Mouse (Mus musculus) ES-E14 (cell line): ENCODE measurements around the gene Orc6. TPM values are rescaled to one million over a fixed set of nuclear protein-coding genes. Genes with fewer than 3 reads are reported as not detected.

Source experiments
- DNase-seq: peaks from one replicate; pipeline ENCODE4 v3.0.0-alpha.2; 2013; ENCODE audit warnings: low read depth, low spot score
- H3K27ac ChIP-seq: 2 replicates; pipeline ENCODE4 v1.5.1; 2012; ENCODE audit warnings: low read depth, mild to moderate bottlenecking, low read length, moderate library complexity, mixed read lengths; ENCODE audit not compliant: poor library complexity, insufficient read depth, severe bottlenecking
- H3K36me3 ChIP-seq: 2 replicates; pipeline ENCODE4 v1.6.1; 2012; ENCODE audit warnings: mild to moderate bottlenecking, low read length, moderate library complexity, mixed read lengths; ENCODE audit not compliant: control insufficient read depth, poor library complexity, insufficient read depth, severe bottlenecking
- H3K4me1 ChIP-seq, 2 experiments: fragments of 150-350 bp in 1 of 2; sonication (generic) in 1 of 2; 2 replicates each; pipeline ENCODE4 v1.6.1; 2012; ENCODE audit warnings: low read length in 2 of 2, mild to moderate bottlenecking in 1 of 2, mixed read lengths in 1 of 2; ENCODE audit not compliant: control insufficient read depth in 2 of 2, insufficient read depth in 2 of 2, poor library complexity in 1 of 2
- H3K4me3 ChIP-seq, 2 experiments: fragments of 150-350 bp in 1 of 2; sonication (generic) in 1 of 2; 2 replicates each; pipeline ENCODE4 v1.5.1; 2012; ENCODE audit warnings: low read length in 2 of 2, low read depth in 1 of 2, mild to moderate bottlenecking in 1 of 2, mixed read lengths in 1 of 2; ENCODE audit not compliant: insufficient read depth in 1 of 2, poor library complexity in 1 of 2, severe bottlenecking in 1 of 2
- H3K9ac ChIP-seq: 2 replicates; pipeline ENCODE4 v1.6.1; 2012; ENCODE audit warnings: low read depth, mild to moderate bottlenecking, low read length, mixed read lengths; ENCODE audit not compliant: poor library complexity, insufficient read depth, severe bottlenecking
- H3K9me3 ChIP-seq: fragments of 150-350 bp; sonication (generic); 2 replicates; pipeline ENCODE4 v1.6.1; 2012; ENCODE audit warnings: low read depth, mild to moderate bottlenecking, low read length; ENCODE audit not compliant: control insufficient read depth, insufficient read depth
- CHD2 ChIP-seq: IDR thresholded peaks from 2 replicates; pipeline ENCODE4 v1.6.1; 2014; ENCODE audit warnings: mild to moderate bottlenecking, low read depth, low read length, inconsistent platforms
- HCFC1 ChIP-seq: IDR thresholded peaks from 2 replicates; pipeline ENCODE4 v1.6.1; 2012; ENCODE audit warnings: low read length, inconsistent platforms, borderline replicate concordance; ENCODE audit not compliant: insufficient read depth
- MAFK ChIP-seq: IDR thresholded peaks from 2 replicates; pipeline ENCODE4 v1.6.1; 2014; ENCODE audit warnings: mild to moderate bottlenecking, low read depth, low read length, inconsistent platforms; ENCODE audit not compliant: insufficient read depth
- ZC3H11A ChIP-seq: IDR thresholded peaks from 2 replicates; pipeline ENCODE4 v1.6.1; 2012; ENCODE audit warnings: low read depth, mild to moderate bottlenecking, inconsistent platforms, low read length, borderline replicate concordance
- ZNF384 ChIP-seq: IDR thresholded peaks from 2 replicates; pipeline ENCODE4 v1.6.1; 2012; ENCODE audit warnings: low read depth, low read length, inconsistent platforms
- in situ Hi-C, 2 experiments: fragments of 600-800 bp; cut with MboI; formaldehyde crosslinking; loops; one replicate each; pipeline ENCODE4 v1.15.1; 2025; ENCODE audit warnings: low sequenced_read_pairs in 2 of 2, inconsistent platforms in 1 of 2; ENCODE audit not compliant: unreplicated experiment in 2 of 2
- total RNA-seq: library from RNA; depleted of rRNA; stranded (reverse); fragments of 300-350 nt; gene quantifications from 2 replicates; pipeline ENCODE4 v1.2.3, GENCODE M21; 2012

Orc6 gene
- total RNA-seq, 1 experiment, result 105 TPM

GRCm38 (mm10) chr8:85302931-85303330, 3.5 kb downstream of the Orc6 start:
- Histone ChIP-seq H3K4me1 (peaks cover 2 to 3% of the 10 kb centered on the region in 2 experiments; a peak in 2 of 4 replicates), H3K9ac (no peak overlapping the region), H3K36me3 (peaks cover 13% of the 10 kb centered on the region), H3K9me3 (no peaks in the 10 kb centered on the region), H3K27ac (no peak overlapping the region), H3K4me3 (no peak overlapping the region)
- in situ Hi-C loops, result no loop called here
- TF ChIP-seq ZNF384 (no peak), CHD2 (no peak)
- DNase-seq, result no peak

DNA sequence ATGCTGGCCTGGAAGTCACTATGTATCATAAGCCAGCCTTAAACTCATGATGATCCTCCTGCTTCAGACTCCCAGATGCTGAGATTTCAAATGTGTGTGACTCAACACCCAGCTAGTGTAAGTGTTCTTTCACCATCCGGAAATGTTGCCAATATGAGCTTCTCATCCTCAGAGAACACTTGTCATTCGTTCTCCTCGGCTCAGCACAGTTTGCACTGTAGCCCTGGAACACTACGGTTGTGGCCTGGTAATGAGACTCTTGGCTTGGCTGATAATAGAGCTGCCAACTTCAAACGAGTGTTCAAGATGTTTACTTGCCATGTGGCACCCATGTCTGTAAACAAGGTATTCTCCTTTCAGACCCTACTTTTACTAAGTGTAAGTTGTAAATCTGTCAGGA, 4.1 kb downstream of the Orc6 start:
- H3K4me3 ChIP-seq, result no peak overlapping the region
- H3K9me3 ChIP-seq, result no peaks in the 10 kb centered on the region
- DNase-seq, result no peak
- peaks cover 13% of the 10 kb centered on the region for H3K36me3 ChIP-seq
- H3K4me1 ChIP-seq, result peaks cover 0 to 3% of the 10 kb centered on the region in 2 experiments; a peak in 1 of 4 replicates
- TF ChIP-seq MAFK (no peak), CHD2 (no peak), HCFC1 (no peak), ZC3H11A (no peak), ZNF384 (no peak)
- in situ Hi-C loops, result no loop called here
- H3K9ac ChIP-seq, result no peak overlapping the region
- no peak overlapping the region for H3K27ac ChIP-seq

- H3K9ac ChIP-seq, result no peak overlapping the region
- no peak overlapping the region for H3K4me3 ChIP-seq
- H3K27ac ChIP-seq, result no peak overlapping the region
- in situ Hi-C loops, result no loop called here
- H3K36me3 ChIP-seq, result peaks cover 7% of the 10 kb centered on the region
- DNase-seq, result no peak
- no peaks in the 10 kb centered on the region for H3K4me1 ChIP-seq
- TF ChIP-seq ZNF384 (no peak), CHD2 (no peak), ZC3H11A (no peak), MAFK (no peak), HCFC1 (no peak)
- no peaks in the 10 kb centered on the region for H3K9me3 ChIP-seq
Observed at GRCm38 (mm10) chr8:85308564-85308963, 9.1 kb downstream of the Orc6 start.

- Histone ChIP-seq H3K4me1 (no peaks in the 10 kb centered on the region), H3K9ac (no peak overlapping the region), H3K36me3 (peaks cover 3% of the 10 kb centered on the region), H3K4me3 (no peak overlapping the region), H3K9me3 (no peaks in the 10 kb centered on the region), H3K27ac (no peak overlapping the region)
- no peak for DNase-seq
- TF ChIP-seq ZNF384 (peak; percentile 62), ZC3H11A (peak; percentile 30; the same call in 1 of the 2 replicates), CHD2 (no peak), HCFC1 (no peak)
- in situ Hi-C loops, result no loop called here
Observed at GRCm38 (mm10) chr8:85311743-85312142, 12.3 kb downstream of the Orc6 start.

DNA sequence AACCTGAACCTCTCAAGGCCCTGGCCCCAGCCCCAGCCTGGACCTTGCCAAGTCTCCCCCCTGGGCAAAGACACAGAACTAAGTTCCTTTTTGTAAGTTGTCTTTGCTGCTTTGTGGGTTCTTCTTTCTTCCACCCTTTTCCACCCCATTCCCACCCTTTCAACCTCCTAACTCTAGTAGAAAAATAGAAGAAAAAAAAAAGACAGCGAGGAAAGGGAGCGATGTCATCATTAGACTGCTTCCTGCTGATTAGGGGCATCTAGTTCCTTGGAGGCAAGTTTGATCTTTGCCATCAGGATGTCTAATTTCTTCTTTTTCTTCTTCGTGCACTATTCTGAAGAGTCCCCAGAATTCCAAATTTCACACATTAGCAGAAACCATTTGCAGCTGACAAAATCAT, 13.6 kb downstream of the Orc6 start:
- no peak for TF ChIP-seq ZNF384
- TF ChIP-seq MAFK, result no peak
- no peak for TF ChIP-seq CHD2
- TF ChIP-seq HCFC1, result no peak
- TF ChIP-seq ZC3H11A, result no peak
- Histone ChIP-seq H3K27ac (no peak overlapping the region), H3K4me3 (no peak overlapping the region), H3K36me3 (no peaks in the 10 kb centered on the region; the same call in 1 of the 2 replicates), H3K4me1 (no peaks in the 10 kb centered on the region), H3K9ac (no peak overlapping the region), H3K9me3 (no peaks in the 10 kb centered on the region)
- in situ Hi-C loops, result no loop called here
- no peak for DNase-seq
